Mouse (Mus musculus) forebrain, embryonic 12.5 days (tissue): ENCODE measurements around the gene Tsc1. TPM values are rescaled to one million over a fixed set of nuclear protein-coding genes. Genes with fewer than 3 reads are reported as not detected.

ENCODE experiments used
- ATAC-seq: fragments of 200-750 bp; cut with Nextera tagmentation; 2 replicates; pipeline ENCODE4 v1.8.0; 2017; ENCODE audit warnings: moderate TSS enrichment; ENCODE audit not compliant: low FRiP score
- H3K27ac ChIP-seq: fragments of 300-500 bp; sonication (generic); 2 replicates; pipeline ENCODE4 v1.5.1; 2016; ENCODE audit warnings: mild to moderate bottlenecking
- H3K27me3 ChIP-seq: fragments of 300-500 bp; sonication (generic); 2 replicates; pipeline ENCODE4 v1.6.1; 2016; ENCODE audit warnings: mild to moderate bottlenecking
- H3K36me3 ChIP-seq: fragments of 300-500 bp; sonication (generic); replicated peaks from 2 replicates; pipeline ENCODE4 v1.6.1; 2016; ENCODE audit warnings: mild to moderate bottlenecking
- H3K4me1 ChIP-seq: fragments of 300-500 bp; sonication (generic); 2 replicates; pipeline ENCODE4 v1.6.1; 2016
- H3K4me2 ChIP-seq: fragments of 300-500 bp; sonication (generic); 2 replicates; pipeline ENCODE4 v1.6.1; 2016; ENCODE audit warnings: mild to moderate bottlenecking, moderate library complexity
- H3K4me3 ChIP-seq: fragments of 300-500 bp; sonication (generic); replicated peaks from 2 replicates; pipeline ENCODE4 v1.5.1; 2016; ENCODE audit warnings: mild to moderate bottlenecking
- H3K9ac ChIP-seq: fragments of 300-500 bp; sonication (generic); 2 replicates; pipeline ENCODE4 v1.6.1; 2016; ENCODE audit warnings: mild to moderate bottlenecking
- H3K9me3 ChIP-seq: fragments of 300-500 bp; sonication (generic); 2 replicates; pipeline ENCODE4 v1.6.1; 2016
- WGBS: fragments of 180-500 bp; shearing (Covaris S2); methylation state at CpG from one replicate; pipeline ENCODE4 v1.1.7; 2016; 5-methylcytosine and 5-hydroxymethylcytosine counted together
- polyA plus RNA-seq: library from polyadenylated mRNA; unstranded; fragments of >200 nt; fragmentation: Nextera tagmentation; extraction: Ambion mirVana; gene quantifications from 2 replicates; pipeline ENCODE4 v1.2.1, GENCODE M21; 2016

Gene Tsc1
- polyA plus RNA-seq, 1 experiment from 2014 or later = 31.7 TPM

- no peaks in the 10 kb centered on the region for H3K9me3 ChIP-seq
- H3K4me1 ChIP-seq = peaks cover 6% of the 10 kb centered on the region
- WGBS = 97% methylated on average over 1 of the region's 1 CpGs
- no peak overlapping the region for H3K4me2 ChIP-seq
- no peak overlapping the region for H3K27ac ChIP-seq
- peaks cover 11% of the 10 kb centered on the region; the same call in 1 of the 2 replicates for H3K27me3 ChIP-seq
- H3K9ac ChIP-seq = no peak overlapping the region
- no peak overlapping the region for H3K4me3 ChIP-seq
- H3K36me3 ChIP-seq = no peaks in the 10 kb centered on the region
- no peak for ATAC-seq
Measured at GRCm38 (mm10) chr2:28635199-28635598, 5.8 kb upstream of the Tsc1 start.

GRCm38 (mm10) chr2:28637106-28637845 is 3.8 kb upstream of the Tsc1 start:
- 83% methylated on average over 9 of the region's 9 CpGs for WGBS
- no peak for ATAC-seq

GRCm38 (mm10) chr2:28638352-28638751 is 2.7 kb upstream of the Tsc1 start:
- Histone ChIP-seq H3K9me3 (no peaks in the 10 kb centered on the region), H3K4me1 (peaks cover 25% of the 10 kb centered on the region), H3K9ac (no peak overlapping the region; the same call in 1 of the 2 replicates), H3K27ac (no peak overlapping the region), H3K36me3 (no peaks in the 10 kb centered on the region), H3K4me3 (no peak overlapping the region), H3K4me2 (peak overlapping the region; percentile 32), H3K27me3 (no peaks in the 10 kb centered on the region)
- 23% methylated on average over 9 of the region's 9 CpGs for WGBS
- no peak for ATAC-seq

More at GRCm38 (mm10) chr2:28637106-28637845, 3.8 kb upstream of the Tsc1 start:
- Histone ChIP-seq H3K27ac (no peak overlapping the region), H3K4me2 (no peak overlapping the region), H3K9ac (no peak overlapping the region), H3K4me1 (peaks cover 15% of the 10 kb centered on the region), H3K36me3 (no peaks in the 10 kb centered on the region), H3K27me3 (0 out of 2 replicates have a peak, but pooled peaks cover 4% of the 10 kb centered on the region), H3K4me3 (no peak overlapping the region), H3K9me3 (no peaks in the 10 kb centered on the region)

GRCm38 (mm10) chr2:28638886-28639285 is 2.1 kb upstream of the Tsc1 start:
- no peaks in the 10 kb centered on the region for H3K9me3 ChIP-seq

GRCm38 (mm10) chr2:28639794-28640193 is 1.2 kb upstream of the Tsc1 start:
- H3K9ac ChIP-seq = no peak overlapping the region
- H3K4me3 ChIP-seq = no peak overlapping the region
- H3K27me3 ChIP-seq = no peaks in the 10 kb centered on the region
- no peaks in the 10 kb centered on the region for H3K36me3 ChIP-seq
- ATAC-seq = no peak
- WGBS = 51% methylated on average over 7 of the region's 7 CpGs
- H3K9me3 ChIP-seq = no peaks in the 10 kb centered on the region
- H3K4me2 ChIP-seq = no peak overlapping the region
- no peak overlapping the region for H3K27ac ChIP-seq
- H3K4me1 ChIP-seq = peaks cover 30% of the 10 kb centered on the region

More at GRCm38 (mm10) chr2:28638886-28639285, 2.1 kb upstream of the Tsc1 start:
- H3K27ac ChIP-seq = no peak overlapping the region
- no peaks in the 10 kb centered on the region for H3K27me3 ChIP-seq
- no peaks in the 10 kb centered on the region for H3K36me3 ChIP-seq
- no peak overlapping the region for H3K4me3 ChIP-seq
- 6% methylated on average over 9 of the region's 9 CpGs for WGBS
- H3K4me2 ChIP-seq = peak overlapping the region; percentile 32
- no peak for ATAC-seq
- no peak overlapping the region; the same call in 1 of the 2 replicates for H3K9ac ChIP-seq
- peaks cover 30% of the 10 kb centered on the region for H3K4me1 ChIP-seq

GRCm38 (mm10) chr2:28641435-28641941 is 460 bp downstream of the Tsc1 start:
- peak; percentile 70 for ATAC-seq
- Histone ChIP-seq H3K9ac (peak overlapping the region; percentile 89), H3K4me2 (peak overlapping the region; percentile 66), H3K4me1 (peaks cover 30% of the 10 kb centered on the region), H3K4me3 (peak overlapping the region; percentile 99), H3K27ac (peak overlapping the region; percentile 92), H3K9me3 (no peaks in the 10 kb centered on the region), H3K36me3 (no peaks in the 10 kb centered on the region), H3K27me3 (no peaks in the 10 kb centered on the region)
- under 1% methylated on average over 43 of the region's 43 CpGs for WGBS

GRCm38 (mm10) chr2:28643081-28643480 is 2.1 kb downstream of the Tsc1 start:
- peaks cover 30% of the 10 kb centered on the region for H3K4me1 ChIP-seq
- H3K9ac ChIP-seq = no peak overlapping the region
- no peaks in the 10 kb centered on the region for H3K27me3 ChIP-seq
- H3K27ac ChIP-seq = no peak overlapping the region
- no peak overlapping the region for H3K4me3 ChIP-seq
- H3K9me3 ChIP-seq = no peaks in the 10 kb centered on the region
- no peak overlapping the region for H3K4me2 ChIP-seq
- ATAC-seq = no peak
- no peaks in the 10 kb centered on the region for H3K36me3 ChIP-seq
- WGBS = 86% methylated on average over 3 of the region's 3 CpGs

GRCm38 (mm10) chr2:28650526-28650925 is 9.5 kb downstream of the Tsc1 start:
- no peak for ATAC-seq
- Histone ChIP-seq H3K4me1 (no peaks in the 10 kb centered on the region), H3K4me2 (no peak overlapping the region), H3K9ac (no peak overlapping the region), H3K27ac (no peak overlapping the region), H3K27me3 (no peaks in the 10 kb centered on the region), H3K36me3 (peaks cover 12% of the 10 kb centered on the region), H3K4me3 (no peak overlapping the region), H3K9me3 (no peaks in the 10 kb centered on the region)

- 95% methylated on average over 7 of the region's 7 CpGs for WGBS
Measured at GRCm38 (mm10) chr2:28653351-28653750, 12.3 kb downstream of the Tsc1 start.

GRCm38 (mm10) chr2:28654295-28654694 is 13.3 kb downstream of the Tsc1 start:
- Histone ChIP-seq H3K4me3 (no peak overlapping the region), H3K9ac (no peak overlapping the region), H3K4me2 (no peak overlapping the region), H3K36me3 (peaks cover 41% of the 10 kb centered on the region), H3K4me1 (no peaks in the 10 kb centered on the region), H3K9me3 (no peaks in the 10 kb centered on the region), H3K27me3 (no peaks in the 10 kb centered on the region), H3K27ac (no peak overlapping the region)
- 76% methylated on average over 2 of the region's 2 CpGs for WGBS
- ATAC-seq = no peak

More at GRCm38 (mm10) chr2:28653351-28653750, 12.3 kb downstream of the Tsc1 start:
- H3K9me3 ChIP-seq = no peaks in the 10 kb centered on the region
- H3K4me2 ChIP-seq = no peak overlapping the region
- H3K4me1 ChIP-seq = no peaks in the 10 kb centered on the region
- H3K36me3 ChIP-seq = peaks cover 32% of the 10 kb centered on the region
- no peak overlapping the region for H3K9ac ChIP-seq
- ATAC-seq = no peak
- H3K4me3 ChIP-seq = no peak overlapping the region
- no peak overlapping the region for H3K27ac ChIP-seq
- no peaks in the 10 kb centered on the region for H3K27me3 ChIP-seq

GRCm38 (mm10) chr2:28656216-28656615 is 15.2 kb downstream of the Tsc1 start:
- Histone ChIP-seq H3K36me3 (peaks cover 60% of the 10 kb centered on the region), H3K4me3 (no peak overlapping the region), H3K4me1 (no peaks in the 10 kb centered on the region), H3K27ac (no peak overlapping the region), H3K9me3 (no peaks in the 10 kb centered on the region), H3K4me2 (no peak overlapping the region), H3K9ac (no peak overlapping the region), H3K27me3 (no peaks in the 10 kb centered on the region)
- 66% methylated on average over 8 of the region's 8 CpGs for WGBS
- no peak for ATAC-seq

GRCm38 (mm10) chr2:28662891-28663290 is 21.9 kb downstream of the Tsc1 start:
- Histone ChIP-seq H3K4me2 (no peak overlapping the region), H3K9me3 (no peaks in the 10 kb centered on the region), H3K4me3 (no peak overlapping the region), H3K36me3 (peaks cover 95% of the 10 kb centered on the region), H3K4me1 (no peaks in the 10 kb centered on the region), H3K9ac (no peak overlapping the region), H3K27me3 (no peaks in the 10 kb centered on the region), H3K27ac (no peak overlapping the region)
- 91% methylated on average over 3 of the region's 3 CpGs for WGBS
- no peak for ATAC-seq

- Histone ChIP-seq H3K27me3 (no peaks in the 10 kb centered on the region), H3K9ac (no peak overlapping the region), H3K4me3 (no peak overlapping the region), H3K36me3 (peaks cover 89% of the 10 kb centered on the region), H3K4me1 (no peaks in the 10 kb centered on the region), H3K9me3 (no peaks in the 10 kb centered on the region), H3K27ac (no peak overlapping the region), H3K4me2 (no peak overlapping the region)
- WGBS = 89% methylated on average over 3 of the region's 3 CpGs
- no peak for ATAC-seq
Measured at GRCm38 (mm10) chr2:28665818-28666217, 24.8 kb downstream of the Tsc1 start.
